Mouse (Mus musculus) retina, adult 2 months (tissue): ENCODE measurements around the gene Rbmy.
"Not testable (repeated sequence)": the region's sequence is repeated elsewhere in the genome, so short reads cannot be mapped to it uniquely, and the experiment has no call there.

ENCODE experiments used
- DNase-seq: peaks from one replicate; pipeline ENCODE4 v3.0.0-alpha.2; 2012; ENCODE audit warnings: low read depth, low spot score

Gene Rbmy

GRCm38 (mm10) chrY:2830380-2830779 lies at the start of gene Rbmy, which contains the start of gene Gm10256:
Rbmy (plus strand) TSS chrY:2830680.
Gm10256 (plus strand) TSS chrY:2830699.
- DNase-seq = not testable (repeated sequence)

- not testable (repeated sequence) for DNase-seq
Measured at GRCm38 (mm10) chrY:2796105-2796504, 34.4 kb upstream of the Rbmy start, which contains the start of gene Gm4064. Gm4064 (minus strand) TSS chrY:2796205.
